Mouse (Mus musculus): ENCODE data around the gene Wnt3a. TPM values are rescaled to one million over a fixed set of nuclear protein-coding genes. Genes with fewer than 3 reads are reported as not detected.
"Not testable (repeated sequence)": the region's sequence is repeated elsewhere in the genome, so short reads cannot be mapped to it uniquely, and the experiment has no call there.

Gene Wnt3a
- polyA plus RNA-seq, 1 experiment from 2014 or later = 8.7 TPM

DNA sequence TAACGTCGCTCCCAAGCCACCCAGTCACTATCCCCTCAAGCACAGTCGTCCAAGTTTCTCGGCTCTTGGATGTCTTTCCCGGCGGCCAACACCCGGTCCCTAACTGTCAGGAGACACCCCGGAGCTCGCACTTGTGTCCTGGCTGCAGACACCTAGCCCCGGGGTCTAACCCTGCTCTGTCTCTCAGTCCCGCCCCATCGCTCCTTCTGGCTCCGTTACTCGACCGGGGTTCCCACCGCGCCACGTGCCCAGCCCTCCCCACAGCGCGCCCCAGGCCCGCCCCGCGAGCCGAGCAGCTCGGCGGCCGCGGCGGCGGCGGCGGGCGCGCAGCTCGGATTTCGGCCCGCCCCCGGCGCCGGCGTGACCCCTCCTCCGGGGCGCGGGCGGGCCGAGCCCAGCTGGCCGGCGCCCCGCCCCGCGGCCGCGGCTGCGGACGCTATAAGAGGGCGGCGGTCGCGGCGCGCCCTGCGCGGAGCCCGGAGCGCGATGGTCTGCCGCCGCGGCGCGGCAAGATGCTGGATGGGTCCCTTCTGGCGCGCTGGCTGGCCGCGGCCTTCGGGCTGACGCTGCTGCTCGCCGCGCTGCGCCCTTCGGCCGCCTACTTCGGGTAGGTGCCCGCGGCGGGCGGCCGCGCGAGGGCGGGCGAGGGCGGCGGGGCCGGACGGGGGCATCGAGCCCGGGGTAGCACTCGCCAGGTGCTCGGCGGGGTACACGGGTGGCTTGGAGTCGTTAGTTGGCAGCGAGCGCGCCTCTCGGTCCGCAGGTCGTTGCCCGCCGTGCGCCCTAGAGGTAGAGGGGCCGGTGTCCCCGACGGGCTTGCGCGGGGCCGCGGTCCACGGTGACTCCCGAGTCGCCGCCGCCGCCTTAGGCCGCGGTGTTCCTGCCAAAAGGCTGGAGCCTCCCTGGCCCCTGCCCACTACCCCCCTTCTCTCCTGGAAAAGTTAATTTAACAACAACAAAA is 16.2 kb upstream of the Wnt3a start, which contains the start of gene Wnt9a:
Wnt9a (plus strand) TSS at position 468 of the 961 bp plus-strand sequence.
- Histone ChIP-seq H3K36me3 (no peaks in the 10 kb centered on the region), H3K4me1 (peaks cover 65% of the 10 kb centered on the region), H3K9me3 (replicated peaks) (no peaks in the 10 kb centered on the region), H3K27me3 (ENCODE audit: low read depth, poor library complexity, severe bottlenecking) (peaks cover 93% of the 10 kb centered on the region), H3K4me3 (peak within 1 kb of the TSS; percentile 68), H3K27ac (replicated peaks) (peak within 1 kb of the TSS; percentile 82)
- WGBS = 2% methylated on average over 125 of the region's 128 CpGs
- peak; percentile 61 for DNase-seq (ENCODE audit: low spot score)

DNA sequence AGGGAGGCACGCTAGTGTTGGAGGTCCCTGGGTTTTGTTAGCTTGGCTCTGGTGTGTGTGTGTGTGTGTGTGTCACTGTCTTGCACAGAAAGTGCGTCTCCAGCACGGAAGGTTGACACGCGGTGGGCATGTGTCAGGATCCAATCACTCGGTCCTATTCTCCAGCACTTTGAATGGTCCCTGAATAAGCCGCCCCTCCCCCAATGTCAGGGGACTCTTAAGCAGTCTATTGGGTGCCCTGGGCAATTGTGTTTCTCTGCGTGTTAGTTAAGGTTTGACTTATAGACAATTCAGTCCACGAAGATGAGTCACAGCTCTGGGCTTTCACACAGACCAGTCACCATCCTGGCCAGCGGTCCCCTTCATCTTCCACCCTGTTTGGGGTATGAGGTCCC is 15.3 kb upstream of the Wnt3a start:
- peaks cover 56% of the 10 kb centered on the region for H3K4me1 ChIP-seq
- no peak for DNase-seq (ENCODE audit: low spot score)
- H3K9me3 ChIP-seq (replicated peaks) = no peaks in the 10 kb centered on the region
- H3K27ac ChIP-seq (replicated peaks) = no peak overlapping the region; the same call in 1 of the 2 replicates
- 8% methylated on average over 10 of the region's 10 CpGs for WGBS
- H3K36me3 ChIP-seq = no peaks in the 10 kb centered on the region
- H3K27me3 ChIP-seq (ENCODE audit: low read depth, poor library complexity, severe bottlenecking) = peaks cover 92% of the 10 kb centered on the region
- peak overlapping the region; percentile 68 for H3K4me3 ChIP-seq

DNA sequence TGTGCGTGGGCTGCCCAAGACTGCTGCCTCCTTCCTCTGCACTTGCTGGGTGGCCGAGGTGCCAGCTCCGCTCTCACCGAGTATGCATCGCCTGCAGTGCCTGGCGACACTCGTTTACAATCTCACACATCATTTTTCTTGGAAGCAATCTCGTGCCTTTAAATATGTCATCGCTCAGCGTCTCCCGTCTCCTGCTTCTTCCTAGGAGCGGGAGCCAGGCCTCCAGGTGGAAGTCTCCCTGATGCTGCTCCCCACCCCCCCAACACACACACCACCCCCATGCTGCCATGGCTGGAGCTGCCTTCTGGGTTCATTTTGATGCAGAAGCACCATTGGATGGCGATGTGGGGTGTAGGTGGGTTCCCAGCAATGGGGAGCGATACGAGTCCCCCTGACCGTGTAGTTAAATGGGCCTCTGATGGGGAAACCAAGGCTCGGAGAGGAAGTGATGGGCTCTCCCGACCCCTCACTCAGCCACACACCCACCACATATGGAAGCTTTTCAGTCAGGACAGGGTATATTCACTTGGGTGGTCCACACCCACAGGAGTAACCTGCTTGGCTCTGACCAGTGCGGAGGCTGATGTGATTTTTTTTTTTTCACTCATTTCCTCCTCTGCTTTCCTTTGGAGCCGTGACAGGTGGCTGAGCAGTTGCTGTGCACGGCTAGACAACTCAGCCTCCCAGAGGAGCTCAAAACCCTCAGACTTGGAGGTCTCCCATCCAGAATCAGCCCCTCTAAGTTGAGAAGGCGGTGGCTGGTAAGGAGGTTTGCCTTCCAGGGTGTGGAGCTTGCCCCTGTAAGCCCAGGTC is 14.7 kb upstream of the Wnt3a start:
- Histone ChIP-seq H3K27ac (replicated peaks) (no peak overlapping the region), H3K4me1 (peaks cover 50% of the 10 kb centered on the region), H3K4me3 (peak overlapping the region; percentile 68), H3K9me3 (replicated peaks) (no peaks in the 10 kb centered on the region), H3K27me3 (ENCODE audit: low read depth, poor library complexity, severe bottlenecking) (peaks cover 92% of the 10 kb centered on the region), H3K36me3 (no peaks in the 10 kb centered on the region)
- 52% methylated on average over 22 of the region's 22 CpGs for WGBS
- no peak for DNase-seq (ENCODE audit: low spot score)

DNA sequence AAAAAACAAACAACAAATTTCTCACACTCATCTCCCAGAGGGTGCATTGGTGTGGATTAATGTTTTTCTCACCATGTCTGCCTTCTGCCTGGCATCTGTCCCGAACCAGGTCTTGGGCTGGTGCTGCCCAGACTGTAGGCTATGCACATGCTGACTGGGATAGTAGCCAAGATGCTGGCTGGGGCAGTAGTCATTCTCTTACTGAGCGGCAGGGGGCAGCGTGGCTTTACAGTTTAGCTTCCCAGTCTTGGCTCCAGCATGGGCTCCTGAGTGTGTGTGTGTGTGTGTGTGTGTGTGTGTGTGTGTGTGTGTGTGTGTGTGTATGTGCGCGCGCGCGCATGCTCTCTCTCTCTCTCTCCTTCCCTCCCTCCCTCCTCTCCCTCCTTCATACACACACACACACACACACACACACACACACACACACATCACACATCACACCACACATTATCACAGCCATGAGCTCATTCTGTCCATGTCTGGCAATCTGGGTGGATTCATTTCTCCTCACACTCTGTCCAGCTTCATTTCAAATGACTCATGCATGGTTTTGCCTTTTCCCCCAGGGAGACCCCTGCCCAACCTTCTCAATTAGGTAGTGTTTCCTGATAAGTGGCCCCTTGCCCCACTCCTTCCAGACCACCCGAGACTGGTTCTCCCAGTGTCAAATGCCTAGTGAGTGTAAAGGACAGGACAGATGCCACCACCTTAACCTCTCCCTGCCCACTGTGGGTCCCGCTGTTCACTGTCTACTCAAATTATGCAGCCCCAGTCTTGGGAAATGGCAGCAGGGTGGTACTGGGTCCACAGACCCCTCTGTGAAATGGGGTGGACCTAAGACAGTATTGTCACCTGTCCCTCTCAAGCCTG is 12.4 kb upstream of the Wnt3a start:
- H3K27ac ChIP-seq (replicated peaks) = no peak overlapping the region
- peaks cover 27% of the 10 kb centered on the region for H3K4me1 ChIP-seq
- no peak overlapping the region for H3K4me3 ChIP-seq
- peak; percentile 72 for DNase-seq (ENCODE audit: low spot score)
- H3K9me3 ChIP-seq (replicated peaks) = no peaks in the 10 kb centered on the region
- H3K27me3 ChIP-seq (ENCODE audit: low read depth, poor library complexity, severe bottlenecking) = peaks cover 92% of the 10 kb centered on the region
- H3K36me3 ChIP-seq = no peaks in the 10 kb centered on the region
- WGBS = 40% methylated on average over 10 of the region's 10 CpGs

DNA sequence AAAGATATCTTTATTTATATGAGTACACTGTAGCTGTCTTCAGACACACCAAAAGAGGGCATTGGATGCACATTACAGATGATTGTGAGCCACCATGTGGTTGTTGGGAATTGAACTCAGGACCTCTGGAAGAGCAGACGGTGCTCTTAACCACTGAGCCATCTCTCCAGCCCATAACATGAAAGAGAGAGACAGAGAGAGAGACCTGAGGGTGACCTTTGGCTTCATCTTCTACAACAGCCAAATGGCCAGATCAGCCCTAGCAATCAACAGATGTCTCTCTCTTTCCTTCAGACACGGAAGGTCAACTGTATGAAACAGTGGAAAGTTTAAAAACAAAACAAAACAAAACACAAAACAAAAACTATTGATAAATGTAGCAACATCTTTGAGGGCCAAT is 10.5 kb upstream of the Wnt3a start:
- H3K4me1 ChIP-seq = peaks cover 13% of the 10 kb centered on the region
- H3K36me3 ChIP-seq; H3K27ac ChIP-seq (replicated peaks); H3K4me3 ChIP-seq; H3K9me3 ChIP-seq (replicated peaks); DNase-seq (ENCODE audit: low spot score): not testable (repeated sequence)
- 80% methylated on average over 2 of the region's 2 CpGs for WGBS
- H3K27me3 ChIP-seq (ENCODE audit: low read depth, poor library complexity, severe bottlenecking) = peaks cover 91% of the 10 kb centered on the region

DNA sequence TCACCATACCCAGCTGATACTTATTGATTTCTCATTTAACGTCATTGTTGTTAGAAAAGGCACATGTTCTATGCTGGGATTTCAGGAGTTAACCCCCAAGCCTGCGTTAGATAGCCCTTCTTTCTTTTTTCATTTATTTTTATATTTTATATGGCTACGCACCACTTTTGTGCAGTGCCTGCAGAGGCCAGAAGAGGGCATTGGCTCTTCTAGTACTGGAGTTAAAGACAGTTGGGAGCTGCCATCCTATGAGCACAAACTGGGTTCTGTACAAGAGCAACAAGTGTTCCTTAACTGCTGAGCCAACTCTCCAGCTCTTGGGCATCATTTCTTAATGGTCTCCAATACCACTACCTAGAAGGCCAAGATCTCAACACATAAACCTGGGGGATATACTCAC is 9.6 kb upstream of the Wnt3a start:
- H3K4me3 ChIP-seq = no peak overlapping the region
- DNase-seq (ENCODE audit: low spot score) = no peak
- H3K4me1 ChIP-seq = peaks cover 4% of the 10 kb centered on the region
- H3K9me3 ChIP-seq (replicated peaks) = no peaks in the 10 kb centered on the region
- H3K36me3 ChIP-seq = no peaks in the 10 kb centered on the region
- WGBS = 33% methylated on average over 3 of the region's 3 CpGs
- no peak overlapping the region for H3K27ac ChIP-seq (replicated peaks)
- H3K27me3 ChIP-seq (ENCODE audit: low read depth, poor library complexity, severe bottlenecking) = peaks cover 88% of the 10 kb centered on the region

DNA sequence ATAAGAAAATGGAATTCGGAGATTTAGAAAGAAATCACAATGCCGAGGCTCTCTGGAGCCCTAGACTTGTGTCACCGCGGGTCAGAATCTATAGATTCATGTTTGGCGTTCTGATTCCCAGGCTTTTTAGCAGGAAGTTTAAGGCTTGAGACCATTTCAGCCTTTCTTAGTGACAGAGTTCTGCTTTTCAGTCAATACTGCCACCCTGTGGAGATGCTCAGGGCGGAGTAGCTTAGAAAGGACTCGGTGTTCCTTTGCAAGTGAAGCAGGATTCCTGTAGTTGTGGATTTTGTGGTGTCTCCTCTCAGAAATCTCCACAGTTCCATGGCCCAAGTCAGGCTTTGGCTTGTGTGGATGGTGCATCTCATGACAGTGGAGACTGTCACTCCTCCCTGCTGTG is 7.4 kb upstream of the Wnt3a start:
- WGBS = 24% methylated on average over 7 of the region's 7 CpGs
- Histone ChIP-seq H3K27me3 (ENCODE audit: low read depth, poor library complexity, severe bottlenecking) (peaks cover 82% of the 10 kb centered on the region), H3K36me3 (no peaks in the 10 kb centered on the region), H3K4me3 (no peak overlapping the region), H3K27ac (replicated peaks) (no peak overlapping the region), H3K9me3 (replicated peaks) (no peaks in the 10 kb centered on the region), H3K4me1 (peaks cover 4% of the 10 kb centered on the region; the same call in 1 of the 2 replicates)
- peak; percentile 51 for DNase-seq (ENCODE audit: low spot score)

DNA sequence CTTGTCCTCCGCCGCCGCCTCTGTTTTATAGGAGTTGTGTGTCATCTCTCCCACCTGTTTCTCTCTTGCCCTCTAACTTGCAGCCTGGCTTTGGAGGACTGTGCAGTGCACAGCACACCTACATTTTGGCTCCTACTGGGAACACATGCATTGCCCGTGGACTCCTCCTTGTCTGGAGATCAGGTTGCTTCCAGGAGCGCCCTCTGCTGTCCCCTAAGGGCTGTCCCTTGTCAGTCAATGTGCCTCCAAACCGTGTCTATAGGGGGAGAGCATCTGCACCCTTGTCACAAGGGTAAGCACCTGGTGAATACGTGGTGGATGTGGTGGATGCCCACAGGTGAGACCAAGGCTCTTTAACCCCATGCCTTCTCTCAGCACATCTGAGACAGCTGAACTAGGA is 3.1 kb upstream of the Wnt3a start:
- Histone ChIP-seq H3K27me3 (ENCODE audit: low read depth, poor library complexity, severe bottlenecking) (peaks cover 90% of the 10 kb centered on the region), H3K4me1 (peaks cover 46% of the 10 kb centered on the region), H3K36me3 (no peaks in the 10 kb centered on the region), H3K27ac (replicated peaks) (no peak overlapping the region), H3K4me3 (no peak overlapping the region), H3K9me3 (replicated peaks) (no peaks in the 10 kb centered on the region)
- peak; percentile 54 for DNase-seq (ENCODE audit: low spot score)
- 23% methylated on average over 7 of the region's 7 CpGs for WGBS

DNA sequence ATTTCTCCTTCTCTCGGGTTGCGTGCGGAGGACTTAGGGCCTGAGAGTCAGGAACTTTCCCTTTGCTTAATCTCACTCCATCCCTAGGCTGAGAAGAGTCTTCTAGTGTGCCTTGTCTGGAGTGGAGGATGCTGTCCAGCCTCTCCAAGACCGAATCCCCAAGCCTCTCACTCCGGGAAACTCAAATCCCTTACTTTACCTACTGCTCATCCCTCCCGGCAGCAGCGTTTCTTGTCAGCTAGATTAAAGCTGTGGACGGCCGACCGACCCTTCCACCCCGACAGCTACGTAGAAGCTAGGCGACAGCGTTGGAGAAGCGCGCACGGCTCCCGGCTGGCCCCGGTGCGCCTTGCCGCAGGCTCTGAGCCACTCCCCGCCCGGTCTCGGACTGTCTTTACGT is 846 bp downstream of the Wnt3a start:
- H3K9me3 ChIP-seq (replicated peaks) = no peaks in the 10 kb centered on the region
- H3K4me3 ChIP-seq = peak overlapping the region; percentile 53
- H3K27me3 ChIP-seq (ENCODE audit: low read depth, poor library complexity, severe bottlenecking) = peaks cover 98% of the 10 kb centered on the region
- under 1% methylated on average over 25 of the region's 25 CpGs for WGBS
- peaks cover 47% of the 10 kb centered on the region for H3K4me1 ChIP-seq
- no peaks in the 10 kb centered on the region for H3K36me3 ChIP-seq
- peak overlapping the region; percentile 79; the same call in 1 of the 2 replicates for H3K27ac ChIP-seq (replicated peaks)
- DNase-seq (ENCODE audit: low spot score) = peak; percentile 55

DNA sequence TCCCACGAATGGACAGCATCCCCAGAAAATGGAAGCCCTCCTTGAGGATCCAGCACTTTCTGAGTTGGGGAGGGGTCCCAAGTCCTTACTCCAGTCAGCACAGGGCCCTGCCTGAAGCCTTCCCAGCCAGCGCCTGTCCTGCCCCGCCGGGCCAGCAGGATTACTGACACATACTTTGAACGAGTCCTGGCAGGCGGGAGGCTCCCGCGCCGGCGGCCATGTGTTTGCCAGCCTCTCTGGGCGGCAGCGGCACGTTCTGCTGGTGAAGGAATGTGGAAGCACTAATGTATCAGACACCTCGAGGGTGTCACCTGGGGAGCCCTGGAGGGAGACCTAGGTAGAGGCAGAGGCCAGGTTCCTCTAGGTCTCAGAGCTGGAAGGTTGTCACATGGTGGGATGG is 6.4 kb downstream of the Wnt3a start:
- Histone ChIP-seq H3K27ac (replicated peaks) (no peak overlapping the region), H3K36me3 (no peaks in the 10 kb centered on the region), H3K27me3 (ENCODE audit: low read depth, poor library complexity, severe bottlenecking) (peaks cover 92% of the 10 kb centered on the region), H3K9me3 (replicated peaks) (no peaks in the 10 kb centered on the region), H3K4me3 (no peak overlapping the region), H3K4me1 (peaks cover 18% of the 10 kb centered on the region)
- 21% methylated on average over 14 of the region's 14 CpGs for WGBS
- DNase-seq (ENCODE audit: low spot score) = no peak

DNA sequence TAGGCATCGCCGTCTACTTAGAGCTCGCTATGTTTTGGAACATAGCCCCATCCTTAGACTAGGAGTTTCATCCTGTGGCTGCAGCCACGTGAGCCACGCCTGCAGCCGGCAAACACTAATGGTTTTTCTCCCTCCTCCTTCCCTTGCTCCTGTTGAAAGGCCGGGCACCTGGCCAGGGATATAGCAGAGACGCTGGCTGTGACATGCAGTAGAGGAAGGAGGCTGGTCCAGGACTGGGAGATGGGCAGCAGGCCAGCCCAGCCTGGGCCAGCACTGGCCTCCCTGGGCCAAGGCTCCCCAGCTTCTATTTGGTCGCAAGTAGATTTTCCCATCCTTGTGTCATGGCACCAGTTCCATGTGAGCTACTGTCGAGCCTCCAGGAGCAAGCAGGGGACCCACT is 7.6 kb downstream of the Wnt3a start:
- H3K4me3 ChIP-seq = no peak overlapping the region
- WGBS = 88% methylated on average over 10 of the region's 10 CpGs
- H3K9me3 ChIP-seq (replicated peaks) = no peaks in the 10 kb centered on the region
- no peak overlapping the region for H3K27ac ChIP-seq (replicated peaks)
- peaks cover 9% of the 10 kb centered on the region; the same call in 1 of the 2 replicates for H3K4me1 ChIP-seq
- DNase-seq (ENCODE audit: low spot score) = no peak
- peaks cover 88% of the 10 kb centered on the region for H3K27me3 ChIP-seq (ENCODE audit: low read depth, poor library complexity, severe bottlenecking)
- H3K36me3 ChIP-seq = no peaks in the 10 kb centered on the region

DNA sequence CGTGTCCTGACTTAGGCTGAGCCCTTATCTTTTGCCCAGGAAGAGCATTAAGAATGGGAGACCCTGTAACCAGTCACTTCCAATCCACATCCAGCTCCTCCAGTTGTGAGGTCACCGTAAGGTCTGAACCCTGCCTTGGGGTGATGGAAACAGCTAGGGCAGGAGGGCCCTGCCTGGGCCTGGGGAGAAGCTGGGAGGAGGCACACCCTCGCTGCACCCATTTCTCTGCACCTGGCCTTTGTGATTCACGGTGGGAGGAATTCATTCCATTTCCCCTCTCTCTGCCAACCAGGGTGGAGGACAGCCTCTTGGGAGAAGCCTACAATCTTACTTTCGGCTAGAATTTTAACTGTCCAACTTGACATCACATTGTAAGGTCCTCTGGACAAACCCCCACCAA is 8.4 kb downstream of the Wnt3a start:
- Histone ChIP-seq H3K9me3 (replicated peaks) (no peaks in the 10 kb centered on the region), H3K27me3 (ENCODE audit: low read depth, poor library complexity, severe bottlenecking) (peaks cover 85% of the 10 kb centered on the region), H3K4me1 (peaks cover 9% of the 10 kb centered on the region; the same call in 1 of the 2 replicates), H3K36me3 (no peaks in the 10 kb centered on the region), H3K4me3 (no peak overlapping the region), H3K27ac (replicated peaks) (no peak overlapping the region)
- 72% methylated on average over 5 of the region's 5 CpGs for WGBS
- no peak for DNase-seq (ENCODE audit: low spot score)
